Mouse (Mus musculus): ENCODE data around the gene Plb1. TPM values are rescaled to one million over a fixed set of nuclear protein-coding genes. Genes with fewer than 3 reads are reported as not detected.

The Plb1 gene
- polyA plus RNA-seq, 1 experiment from 2014 or later = 0.18 TPM

DNA sequence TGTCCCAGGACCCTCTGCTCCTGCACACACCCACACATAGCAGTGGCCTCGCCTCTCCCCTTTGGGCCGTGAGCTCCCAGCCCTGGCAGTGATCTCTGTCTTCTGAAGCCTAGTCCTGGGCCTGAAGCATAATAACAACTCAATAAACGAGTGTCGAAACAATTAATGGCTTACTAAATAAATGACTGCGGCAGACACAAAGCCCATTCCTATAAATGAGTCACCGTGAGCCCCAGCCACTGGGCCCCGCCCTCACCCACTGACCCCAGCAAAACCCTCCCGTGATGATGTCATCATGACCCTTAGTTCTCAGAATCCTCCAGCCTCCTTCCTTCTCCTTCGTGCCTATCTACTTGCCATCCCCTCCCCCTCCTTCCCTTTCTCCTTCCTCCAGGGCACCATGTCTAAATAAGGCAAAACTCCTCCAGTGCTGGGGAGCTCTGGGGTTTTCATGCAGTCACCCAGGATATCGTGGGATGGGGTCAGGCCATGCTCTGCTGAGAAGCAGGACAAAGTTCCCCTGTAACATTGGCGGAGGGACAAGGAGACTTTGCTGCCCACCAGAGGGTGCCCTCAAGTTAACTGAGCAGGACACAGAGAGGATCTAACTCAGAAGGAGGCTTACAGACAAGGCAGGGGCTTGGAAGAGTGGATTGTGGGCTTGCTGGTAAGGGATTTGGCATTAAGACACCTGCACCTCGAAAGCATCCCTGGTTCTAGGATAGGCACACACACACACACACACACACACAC, 36.5 kb upstream of the Plb1 start:
- DNase-seq = peak; percentile 38
- TF ChIP-seq CTCF (IDR thresholded peaks at IDR 0.05; ENCODE audit: low read depth) (0 out of 2 replicates have a peak, but pooled peaks have one; percentile 20), EP300 (IDR thresholded peaks at IDR 0.05; ENCODE audit: low read depth) (no peak)
- H3K36me3 ChIP-seq (replicated peaks; ENCODE audit: insufficient read depth, low read length) = no peaks in the 10 kb centered on the region
- no peak overlapping the region for H3K27ac ChIP-seq (ENCODE audit: low read depth)
- peak; percentile 59 for ATAC-seq
- H3K4me2 ChIP-seq (ENCODE audit: low read depth, low read length) = no peak overlapping the region
- peaks cover 11% of the 10 kb centered on the region; the same call in 1 of the 2 replicates for H3K4me1 ChIP-seq (ENCODE audit: insufficient read depth)
- 40% methylated on average over 12 of the region's 12 CpGs for WGBS (ENCODE audit: insufficient replicate concordance)
- no peaks in the 10 kb centered on the region for H3K9me3 ChIP-seq (ENCODE audit: low read length)
- no peak overlapping the region for H3K9ac ChIP-seq (replicated peaks)
- no peak overlapping the region for H3K4me3 ChIP-seq (ENCODE audit: low read depth, low read length)
- no peaks in the 10 kb centered on the region for H3K27me3 ChIP-seq (ENCODE audit: insufficient read depth, low read length)

DNA sequence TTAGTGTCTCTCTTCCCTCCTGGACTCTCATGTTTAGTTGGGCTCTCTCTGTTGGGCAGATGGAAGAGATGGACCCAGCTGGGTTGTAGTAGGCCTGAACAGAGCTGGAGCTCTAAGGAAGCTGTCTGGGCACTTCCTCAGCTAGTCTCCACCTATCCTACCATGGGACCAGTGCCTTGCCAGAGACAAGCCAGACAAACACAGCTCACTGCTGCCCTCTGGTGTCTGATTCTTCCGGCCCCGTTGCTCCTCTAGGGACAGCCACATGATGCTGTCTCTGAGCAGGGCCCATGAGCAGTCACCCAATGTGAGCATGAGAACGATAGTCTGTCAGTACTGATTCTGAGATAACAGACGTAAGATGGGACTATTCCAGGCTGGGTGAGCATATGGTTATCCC, 34.8 kb upstream of the Plb1 start:
- Histone ChIP-seq H3K9me3 (ENCODE audit: low read length) (no peaks in the 10 kb centered on the region), H3K9ac (replicated peaks) (no peak overlapping the region), H3K36me3 (replicated peaks; ENCODE audit: insufficient read depth, low read length) (no peaks in the 10 kb centered on the region), H3K27me3 (ENCODE audit: insufficient read depth, low read length) (no peaks in the 10 kb centered on the region), H3K4me3 (ENCODE audit: low read depth, low read length) (no peak overlapping the region), H3K4me1 (ENCODE audit: insufficient read depth) (peaks cover 11% of the 10 kb centered on the region; the same call in 1 of the 2 replicates), H3K27ac (ENCODE audit: low read depth) (no peak overlapping the region), H3K4me2 (ENCODE audit: low read depth, low read length) (no peak overlapping the region)
- ATAC-seq (peak; percentile 75), DNase-seq (peak; percentile 91)
- WGBS (ENCODE audit: insufficient replicate concordance) = 5% methylated on average over 4 of the region's 4 CpGs
- TF ChIP-seq EP300 (IDR thresholded peaks at IDR 0.05; ENCODE audit: low read depth) (no peak), CTCF (IDR thresholded peaks at IDR 0.05; ENCODE audit: low read depth) (peak; percentile 96)

DNA sequence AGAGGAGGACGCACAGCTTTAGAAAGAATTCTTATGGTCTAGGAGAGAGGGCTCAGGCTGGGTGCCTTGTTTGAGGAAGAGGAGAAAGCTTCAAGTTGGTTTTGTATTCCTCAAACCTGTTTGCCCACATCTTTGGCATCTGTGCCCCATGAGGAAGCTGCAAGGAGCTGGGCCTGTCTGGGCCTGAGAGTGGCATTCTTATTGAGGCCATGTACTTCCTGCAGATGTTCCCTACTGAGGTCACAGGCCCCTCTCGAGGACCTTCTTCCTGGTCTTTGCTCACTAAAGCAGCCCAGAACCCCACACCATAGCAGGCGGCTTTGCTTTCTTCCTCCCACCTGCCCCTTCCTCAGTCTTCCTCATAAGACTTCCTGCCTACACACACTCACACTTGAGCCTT, 33.4 kb upstream of the Plb1 start:
- Histone ChIP-seq H3K27me3 (ENCODE audit: insufficient read depth, low read length) (no peaks in the 10 kb centered on the region), H3K4me1 (ENCODE audit: insufficient read depth) (peaks cover 11% of the 10 kb centered on the region; the same call in 1 of the 2 replicates), H3K27ac (ENCODE audit: low read depth) (no peak overlapping the region), H3K9ac (replicated peaks) (no peak overlapping the region), H3K4me2 (ENCODE audit: low read depth, low read length) (no peak overlapping the region), H3K4me3 (ENCODE audit: low read depth, low read length) (no peak overlapping the region), H3K9me3 (ENCODE audit: low read length) (no peaks in the 10 kb centered on the region), H3K36me3 (replicated peaks; ENCODE audit: insufficient read depth, low read length) (no peaks in the 10 kb centered on the region)
- ATAC-seq = no peak
- TF ChIP-seq CTCF (IDR thresholded peaks at IDR 0.05; ENCODE audit: low read depth) = no peak
- WGBS (ENCODE audit: insufficient replicate concordance) = 56% methylated on average over 3 of the region's 3 CpGs
- no peak for DNase-seq

DNA sequence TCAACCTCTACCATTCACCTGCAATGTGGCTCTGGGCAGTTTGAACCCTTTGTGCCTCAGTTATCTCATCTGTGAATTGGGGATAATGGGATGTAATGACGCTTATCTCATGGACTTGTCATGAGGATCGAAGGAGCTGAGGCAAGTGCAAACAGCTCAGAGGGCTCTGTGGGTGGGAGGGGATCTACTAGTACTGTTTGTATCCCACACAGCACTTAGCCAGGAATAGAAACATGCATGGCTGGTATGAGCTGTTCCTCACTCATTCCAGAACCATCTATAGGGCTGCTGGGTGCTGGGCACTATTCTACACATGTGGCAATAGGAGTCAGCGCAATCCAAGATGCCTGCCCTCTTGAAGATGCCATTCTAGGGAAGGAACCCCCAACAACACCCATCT, 32.9 kb upstream of the Plb1 start:
- Histone ChIP-seq H3K27ac (ENCODE audit: low read depth) (no peak overlapping the region), H3K27me3 (ENCODE audit: insufficient read depth, low read length) (no peaks in the 10 kb centered on the region), H3K4me1 (ENCODE audit: insufficient read depth) (peaks cover 8% of the 10 kb centered on the region; the same call in 1 of the 2 replicates), H3K9ac (replicated peaks) (no peak overlapping the region), H3K4me2 (ENCODE audit: low read depth, low read length) (no peak overlapping the region), H3K36me3 (replicated peaks; ENCODE audit: insufficient read depth, low read length) (no peaks in the 10 kb centered on the region), H3K4me3 (ENCODE audit: low read depth, low read length) (no peak overlapping the region), H3K9me3 (ENCODE audit: low read length) (no peaks in the 10 kb centered on the region)
- 77% methylated on average over 3 of the region's 3 CpGs for WGBS (ENCODE audit: insufficient replicate concordance)
- ATAC-seq (no peak), DNase-seq (no peak)
- TF ChIP-seq EP300 (IDR thresholded peaks at IDR 0.05; ENCODE audit: low read depth) (no peak), CTCF (IDR thresholded peaks at IDR 0.05; ENCODE audit: low read depth) (no peak)

DNA sequence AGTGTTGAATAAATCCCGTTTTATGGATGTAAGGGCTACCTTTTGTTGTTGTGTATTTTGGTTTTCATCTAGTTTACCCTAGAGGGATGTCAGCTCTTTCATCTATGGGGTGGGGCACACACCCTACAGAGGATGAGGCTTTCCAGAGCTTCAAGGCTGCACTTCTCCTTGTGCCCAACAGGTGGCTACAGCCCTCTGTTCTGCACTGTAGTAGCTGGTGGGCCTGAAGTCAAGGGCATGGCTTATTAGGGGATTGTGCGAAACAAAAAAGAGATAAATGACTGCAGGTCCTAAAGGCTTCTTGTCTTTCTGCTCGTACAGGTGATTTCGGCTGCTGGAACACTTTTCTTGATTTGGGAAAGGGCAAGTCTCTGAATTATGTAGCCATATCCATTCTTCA, 27.9 kb upstream of the Plb1 start:
- no peak overlapping the region for H3K9ac ChIP-seq (replicated peaks)
- H3K9me3 ChIP-seq (ENCODE audit: low read length) = no peaks in the 10 kb centered on the region
- no peak overlapping the region for H3K4me2 ChIP-seq (ENCODE audit: low read depth, low read length)
- H3K4me1 ChIP-seq (ENCODE audit: insufficient read depth) = no peaks in the 10 kb centered on the region
- ATAC-seq (no peak), DNase-seq (no peak)
- H3K36me3 ChIP-seq (replicated peaks; ENCODE audit: insufficient read depth, low read length) = no peaks in the 10 kb centered on the region
- peak; percentile 74 for TF ChIP-seq CTCF (IDR thresholded peaks at IDR 0.05; ENCODE audit: low read depth)
- TF ChIP-seq EP300 (IDR thresholded peaks at IDR 0.05; ENCODE audit: low read depth) = no peak
- H3K27me3 ChIP-seq (ENCODE audit: insufficient read depth, low read length) = no peaks in the 10 kb centered on the region
- 68% methylated on average over 4 of the region's 4 CpGs for WGBS (ENCODE audit: insufficient replicate concordance)
- H3K4me3 ChIP-seq (ENCODE audit: low read depth, low read length) = no peak overlapping the region
- H3K27ac ChIP-seq (ENCODE audit: low read depth) = no peak overlapping the region

DNA sequence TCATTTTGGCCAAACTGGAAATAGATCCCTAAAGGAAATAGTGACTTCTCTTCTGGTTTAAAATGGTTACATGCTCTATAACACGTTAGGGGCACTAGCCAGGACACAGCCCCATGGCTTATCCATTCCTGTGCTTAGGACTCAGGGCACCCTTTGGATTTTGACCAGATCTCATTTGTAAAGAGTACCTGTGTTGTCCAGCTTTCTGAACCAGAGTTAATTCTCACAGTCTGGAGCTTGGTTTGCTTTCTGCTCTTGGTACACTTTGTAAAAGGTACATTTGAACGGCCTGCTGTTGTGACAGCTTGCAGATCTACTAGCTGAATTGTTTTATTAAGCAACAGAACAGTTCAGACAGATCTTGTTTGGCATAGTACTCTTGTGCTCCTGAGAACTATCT, 25.8 kb upstream of the Plb1 start:
- Histone ChIP-seq H3K9ac (replicated peaks) (no peak overlapping the region), H3K36me3 (replicated peaks; ENCODE audit: insufficient read depth, low read length) (no peaks in the 10 kb centered on the region), H3K4me3 (ENCODE audit: low read depth, low read length) (no peak overlapping the region), H3K27me3 (ENCODE audit: insufficient read depth, low read length) (no peaks in the 10 kb centered on the region), H3K4me1 (ENCODE audit: insufficient read depth) (no peaks in the 10 kb centered on the region), H3K9me3 (ENCODE audit: low read length) (no peaks in the 10 kb centered on the region), H3K4me2 (ENCODE audit: low read depth, low read length) (no peak overlapping the region), H3K27ac (ENCODE audit: low read depth) (no peak overlapping the region)
- WGBS (ENCODE audit: insufficient replicate concordance) = 50% methylated on average over 2 of the region's 2 CpGs
- ATAC-seq (peak; percentile 65), DNase-seq (no peak)
- TF ChIP-seq EP300 (IDR thresholded peaks at IDR 0.05; ENCODE audit: low read depth) (no peak), CTCF (IDR thresholded peaks at IDR 0.05; ENCODE audit: low read depth) (no peak)

All from liver, postnatal 0 days (tissue).